Mouse (Mus musculus) forebrain, embryonic 14.5 days (tissue): ENCODE results near the gene Vmn1r28. TPM values are rescaled to one million over a fixed set of nuclear protein-coding genes. Genes with fewer than 3 reads are reported as not detected.
"Not testable (repeated sequence)": the region's sequence is repeated elsewhere in the genome, so short reads cannot be mapped to it uniquely, and the experiment has no call there.

Experiments used
- ATAC-seq: fragments of 200-750 bp; cut with Nextera tagmentation; 2 replicates; pipeline ENCODE4 v1.8.0; 2017; ENCODE audit warnings: mild to moderate bottlenecking, moderate library complexity
- DNase-seq: peaks from one replicate; pipeline ENCODE4 v3.0.0-alpha.2; 2015; ENCODE audit warnings: low spot score
- H3K27ac ChIP-seq: fragments of 300-500 bp; sonication (generic); 2 replicates; pipeline ENCODE4 v1.5.1; 2014; ENCODE audit warnings: low read depth, mild to moderate bottlenecking, control low read depth, low read length, moderate library complexity
- H3K27me3 ChIP-seq: fragments of 300-500 bp; sonication (generic); replicated peaks from 2 replicates; pipeline ENCODE4 v1.6.1; 2014; ENCODE audit warnings: low read length, control low read depth, mixed read lengths; ENCODE audit not compliant: control insufficient read depth, insufficient read depth
- H3K36me3 ChIP-seq: fragments of 300-500 bp; sonication (generic); 2 replicates; pipeline ENCODE4 v1.6.1; 2014; ENCODE audit warnings: low read length, control low read depth; ENCODE audit not compliant: control insufficient read depth, insufficient read depth
- H3K4me1 ChIP-seq: fragments of 300-500 bp; sonication (generic); 2 replicates; pipeline ENCODE4 v1.6.1; 2014; ENCODE audit warnings: antibody characterized with exemption, low read length, control low read depth; ENCODE audit not compliant: control insufficient read depth, insufficient read depth
- H3K4me2 ChIP-seq: fragments of 300-500 bp; sonication (generic); 2 replicates; pipeline ENCODE4 v1.6.1; 2014; ENCODE audit warnings: mild to moderate bottlenecking, control low read depth, low read length
- H3K4me3 ChIP-seq: fragments of 300-500 bp; sonication (generic); 2 replicates; pipeline ENCODE4 v1.5.1; 2014; ENCODE audit warnings: low read depth, low read length, control low read depth
- H3K9ac ChIP-seq: fragments of 300-500 bp; sonication (generic); 2 replicates; pipeline ENCODE4 v1.6.1; 2014; ENCODE audit warnings: mild to moderate bottlenecking, low read length, control low read depth, moderate library complexity
- H3K9me3 ChIP-seq: fragments of 300-500 bp; sonication (generic); replicated peaks from 2 replicates; pipeline ENCODE4 v1.6.1; 2016; ENCODE audit warnings: low read length, control low read depth, mixed read lengths; ENCODE audit not compliant: control insufficient read depth
- WGBS: fragments of 180-500 bp; shearing (Covaris S2); extraction: QIAGEN DNeasy Blood & Tissue Kit; methylation state at CpG from one replicate; pipeline ENCODE4 v1.1.7; 2014; 5-methylcytosine and 5-hydroxymethylcytosine counted together
- polyA plus RNA-seq: library from polyadenylated mRNA; unstranded; fragments of >200 nt; fragmentation: Nextera tagmentation; extraction: Ambion mirVana; gene quantifications from 2 replicates; pipeline ENCODE4 v1.2.1, GENCODE M21; 2014

The Vmn1r28 gene
- polyA plus RNA-seq = not detected in 2 replicates

DNA sequence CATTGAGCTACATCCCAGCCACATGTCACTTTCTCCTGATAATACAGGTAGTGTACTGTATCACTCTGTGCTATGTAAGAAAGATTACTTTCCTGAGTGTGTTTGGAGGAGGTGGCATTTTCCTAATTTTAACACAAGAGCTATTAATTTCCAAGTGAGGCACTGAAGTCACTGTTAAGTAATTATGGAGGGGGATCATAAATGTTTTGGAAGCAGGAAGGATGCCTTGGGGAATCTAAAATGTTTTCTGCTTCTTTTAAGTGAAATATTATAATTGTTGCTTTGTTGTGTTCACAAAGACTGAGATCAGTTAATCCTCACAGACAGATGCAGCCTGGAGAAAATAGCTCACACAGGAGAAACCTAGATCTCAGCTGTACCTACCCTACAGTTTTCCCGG, at the start of gene Vmn1r28:
Vmn1r28 (plus strand) TSS at position 301 of the 400 bp plus-strand sequence.
- Histone ChIP-seq H3K9me3 (no peaks in the 10 kb centered on the region), H3K9ac (no peak within 1 kb of the TSS), H3K4me3 (no peak within 1 kb of the TSS), H3K4me1 (no peaks in the 10 kb centered on the region), H3K27ac (no peak within 1 kb of the TSS), H3K4me2 (no peak within 1 kb of the TSS), H3K36me3 (no peaks in the 10 kb centered on the region), H3K27me3 (no peaks in the 10 kb centered on the region)
- DNase-seq (no peak), ATAC-seq (no peak)
- WGBS = 97% methylated on average over 1 of the region's 1 CpGs

GRCm38 (mm10) chr6:58216119-58216518, 45.7 kb upstream of the Vmn1r28 start:
- no peak overlapping the region for H3K9ac ChIP-seq
- no peak overlapping the region for H3K27ac ChIP-seq
- no peaks in the 10 kb centered on the region for H3K4me1 ChIP-seq
- no peaks in the 10 kb centered on the region for H3K27me3 ChIP-seq
- H3K4me3 ChIP-seq = no peak overlapping the region
- DNase-seq = no peak
- ATAC-seq = no peak
- no peak overlapping the region for H3K4me2 ChIP-seq
- WGBS = 79% methylated on average over 2 of the region's 2 CpGs
- no peaks in the 10 kb centered on the region for H3K9me3 ChIP-seq
- H3K36me3 ChIP-seq = no peaks in the 10 kb centered on the region

- WGBS = 81% methylated on average over 2 of the region's 2 CpGs
- Histone ChIP-seq H3K27ac (no peak within 1 kb of the TSS), H3K4me3 (no peak within 1 kb of the TSS), H3K9me3 (no peaks in the 10 kb centered on the region), H3K4me2 (no peak within 1 kb of the TSS), H3K27me3 (no peaks in the 10 kb centered on the region), H3K9ac (no peak within 1 kb of the TSS), H3K4me1 (no peaks in the 10 kb centered on the region), H3K36me3 (no peaks in the 10 kb centered on the region)
- no peak for DNase-seq
- no peak for ATAC-seq
These were observed 43.1 kb upstream of the Vmn1r28 start, which contains the start of gene Vmn1r27 for GRCm38 (mm10) chr6:58218721-58219120. Vmn1r27 (minus strand) TSS chr6:58218821.

GRCm38 (mm10) chr6:58279661-58280060, 17.8 kb downstream of the Vmn1r28 start:
- not testable (repeated sequence) for H3K9me3 ChIP-seq, H3K36me3 ChIP-seq, H3K9ac ChIP-seq, ATAC-seq, H3K27ac ChIP-seq, H3K4me2 ChIP-seq, H3K4me1 ChIP-seq, DNase-seq, H3K4me3 ChIP-seq, H3K27me3 ChIP-seq
- 92% methylated on average over 1 of the region's 1 CpGs for WGBS

DNA sequence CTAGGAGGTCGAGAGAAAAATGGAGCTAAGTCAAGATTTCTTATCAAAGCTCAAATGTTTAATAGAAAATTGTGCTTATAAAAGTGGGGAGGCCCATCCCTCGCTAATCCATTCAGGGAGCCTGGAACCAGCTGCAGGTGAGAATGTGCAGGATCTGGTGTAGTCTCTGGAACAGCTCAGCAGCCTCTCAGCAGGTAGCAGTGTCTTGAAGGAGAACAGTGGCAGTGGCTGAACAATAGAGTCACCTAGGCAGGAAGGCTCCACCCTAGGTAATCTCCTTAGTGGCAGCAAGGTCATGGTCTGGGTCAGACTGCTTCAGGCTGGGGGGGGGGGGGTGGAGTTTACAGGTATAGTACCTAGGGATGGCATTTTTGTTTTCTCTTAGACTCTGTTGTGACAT, 30.4 kb downstream of the Vmn1r28 start:
- H3K36me3 ChIP-seq = no peaks in the 10 kb centered on the region
- H3K4me1 ChIP-seq = no peaks in the 10 kb centered on the region
- H3K9ac ChIP-seq = no peak overlapping the region
- H3K9me3 ChIP-seq = no peaks in the 10 kb centered on the region
- H3K4me3 ChIP-seq = no peak overlapping the region
- DNase-seq (no peak), ATAC-seq (no peak)
- 71% methylated on average over 2 of the region's 2 CpGs for WGBS
- no peak overlapping the region for H3K4me2 ChIP-seq
- no peaks in the 10 kb centered on the region for H3K27me3 ChIP-seq
- no peak overlapping the region for H3K27ac ChIP-seq

DNA sequence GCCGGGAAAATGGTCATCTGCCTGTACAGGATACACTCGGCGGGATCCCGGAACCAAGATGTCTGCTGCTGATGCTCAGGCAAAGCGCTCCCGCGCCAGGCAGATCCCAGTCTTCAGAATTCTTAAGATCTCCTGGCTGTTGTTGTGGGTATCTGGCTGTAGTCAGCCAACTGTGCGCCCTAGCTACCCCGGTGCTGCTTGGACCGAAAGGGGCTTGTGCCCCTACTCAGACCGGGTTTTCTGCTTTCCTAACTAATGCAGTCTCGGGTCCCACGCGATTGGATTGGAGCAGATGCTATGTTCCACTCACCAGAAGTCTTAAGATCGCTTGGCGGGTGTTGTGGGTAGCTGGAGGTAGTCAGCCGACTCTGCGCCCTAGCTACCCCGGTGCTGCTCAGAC, 36.7 kb downstream of the Vmn1r28 start:
- H3K4me3 ChIP-seq, DNase-seq, H3K9me3 ChIP-seq, H3K9ac ChIP-seq, H3K27ac ChIP-seq, H3K36me3 ChIP-seq, H3K4me2 ChIP-seq, ATAC-seq, H3K4me1 ChIP-seq, H3K27me3 ChIP-seq: not testable (repeated sequence)
- 87% methylated on average over 19 of the region's 19 CpGs for WGBS

DNA sequence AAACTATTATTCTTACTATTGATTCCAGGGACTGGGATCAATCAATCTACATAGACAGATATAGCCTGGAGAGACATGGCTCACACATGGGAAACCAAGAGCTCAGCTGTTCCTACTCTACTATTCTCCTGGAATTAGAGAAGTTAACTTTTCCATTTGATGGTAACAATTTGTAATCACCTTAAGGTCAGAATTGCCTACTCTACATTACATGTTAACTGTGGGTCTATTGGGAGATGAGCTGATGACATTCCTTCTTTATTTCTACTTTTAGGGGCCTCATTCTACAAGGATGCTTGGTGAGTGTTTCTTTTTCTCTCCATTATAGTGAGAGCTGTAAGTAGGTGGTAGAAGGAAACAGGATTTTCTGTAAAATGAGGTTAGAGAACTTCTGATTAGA, 39.4 kb downstream of the Vmn1r28 start, which contains the start of gene Vmn1r29:
Vmn1r29 (plus strand) TSS at position 301 of the 400 bp plus-strand sequence.
- no peak for DNase-seq
- no peaks in the 10 kb centered on the region for H3K4me1 ChIP-seq
- no peak within 1 kb of the TSS for H3K4me3 ChIP-seq
- H3K9me3 ChIP-seq = no peaks in the 10 kb centered on the region
- no peak within 1 kb of the TSS for H3K9ac ChIP-seq
- no peak for ATAC-seq
- H3K27me3 ChIP-seq = no peaks in the 10 kb centered on the region
- H3K27ac ChIP-seq = no peak within 1 kb of the TSS
- no peak within 1 kb of the TSS for H3K4me2 ChIP-seq
- no peaks in the 10 kb centered on the region for H3K36me3 ChIP-seq

Other genes with a start within 250 kb of the Vmn1r28 start
- gene Vmn1r26, start 246.9 kb upstream of the Vmn1r28 start, polyA plus RNA-seq = not detected in 2 replicates
- gene Vmn1r27, start 43.2 kb upstream of the Vmn1r28 start, polyA plus RNA-seq = not detected in 2 replicates
- not detected in 2 replicates for gene Vmn1r29, start 39.5 kb downstream of the Vmn1r28 start, polyA plus RNA-seq
- not detected in 2 replicates for gene Vmn1r30, start 181.3 kb downstream of the Vmn1r28 start, polyA plus RNA-seq
- not detected in 2 replicates for gene Vmn1r31, start 213.3 kb downstream of the Vmn1r28 start, polyA plus RNA-seq